Mouse (Mus musculus): ENCODE data around the gene Nxnl2.

- no peak for TF ChIP-seq POLR2A (IDR thresholded peaks at IDR 0.05; ENCODE audit: extremely low read depth, insufficient read depth, low read length)
- no peak for TF ChIP-seq CTCF (IDR thresholded peaks at IDR 0.05; ENCODE audit: extremely low read depth, insufficient read depth, low read length)
Observed at GRCm38 (mm10) chr13:51172601-51173000, 1.8 kb downstream of the Nxnl2 start.
